Mouse (Mus musculus) olfactory bulb, adult 2 months (tissue): Measurements from ENCODE around the gene Dchs1. TPM values are rescaled to one million over a fixed set of nuclear protein-coding genes. Genes with fewer than 3 reads are reported as not detected.
A peak's percentile ranks its signal among the peaks of the same experiment; 100 is the strongest.

Experiments
- H3K27ac ChIP-seq: fragments of 200-500 bp; 2 replicates; pipeline ENCODE4 v1.5.1; 2012; ENCODE audit warnings: low read depth, low read length; ENCODE audit not compliant: insufficient read depth
- H3K4me1 ChIP-seq: fragments of 200-500 bp; 2 replicates; pipeline ENCODE4 v1.6.1; 2012; ENCODE audit warnings: low read length; ENCODE audit not compliant: control insufficient read depth, insufficient read depth
- H3K4me3 ChIP-seq: fragments of 200-500 bp; 2 replicates; pipeline ENCODE4 v1.5.1; 2012; ENCODE audit warnings: mild to moderate bottlenecking, low read depth, low read length, moderate library complexity; ENCODE audit not compliant: insufficient read depth
- CTCF ChIP-seq: fragments of 200-500 bp; IDR thresholded peaks from 2 replicates; pipeline ENCODE4 v1.5.1; 2012; ENCODE audit warnings: low read depth, mild to moderate bottlenecking, low read length, moderate library complexity; ENCODE audit not compliant: insufficient read depth
- POLR2A ChIP-seq: fragments of 200-500 bp; IDR thresholded peaks from 2 replicates; pipeline ENCODE4 v1.6.1; 2012; ENCODE audit warnings: mild to moderate bottlenecking, low read depth, low read length, moderate library complexity; ENCODE audit not compliant: insufficient read depth
- WGBS: fragments of 180-500 bp; shearing (Covaris S2); methylation state at CpG from one replicate; pipeline ENCODE4 v1.1.7; 2018; 5-methylcytosine and 5-hydroxymethylcytosine counted together
- polyA plus RNA-seq: library from polyadenylated mRNA; stranded (reverse); fragments of >200 nt; gene quantifications from 2 replicates; pipeline ENCODE4 v1.2.4, GENCODE M21; 2012; ENCODE audit warnings: low replicate concordance; ENCODE audit not compliant: missing spikeins, insufficient read depth, insufficient read length

The Dchs1 gene
- polyA plus RNA-seq, result not detected in 2 replicates

DNA sequence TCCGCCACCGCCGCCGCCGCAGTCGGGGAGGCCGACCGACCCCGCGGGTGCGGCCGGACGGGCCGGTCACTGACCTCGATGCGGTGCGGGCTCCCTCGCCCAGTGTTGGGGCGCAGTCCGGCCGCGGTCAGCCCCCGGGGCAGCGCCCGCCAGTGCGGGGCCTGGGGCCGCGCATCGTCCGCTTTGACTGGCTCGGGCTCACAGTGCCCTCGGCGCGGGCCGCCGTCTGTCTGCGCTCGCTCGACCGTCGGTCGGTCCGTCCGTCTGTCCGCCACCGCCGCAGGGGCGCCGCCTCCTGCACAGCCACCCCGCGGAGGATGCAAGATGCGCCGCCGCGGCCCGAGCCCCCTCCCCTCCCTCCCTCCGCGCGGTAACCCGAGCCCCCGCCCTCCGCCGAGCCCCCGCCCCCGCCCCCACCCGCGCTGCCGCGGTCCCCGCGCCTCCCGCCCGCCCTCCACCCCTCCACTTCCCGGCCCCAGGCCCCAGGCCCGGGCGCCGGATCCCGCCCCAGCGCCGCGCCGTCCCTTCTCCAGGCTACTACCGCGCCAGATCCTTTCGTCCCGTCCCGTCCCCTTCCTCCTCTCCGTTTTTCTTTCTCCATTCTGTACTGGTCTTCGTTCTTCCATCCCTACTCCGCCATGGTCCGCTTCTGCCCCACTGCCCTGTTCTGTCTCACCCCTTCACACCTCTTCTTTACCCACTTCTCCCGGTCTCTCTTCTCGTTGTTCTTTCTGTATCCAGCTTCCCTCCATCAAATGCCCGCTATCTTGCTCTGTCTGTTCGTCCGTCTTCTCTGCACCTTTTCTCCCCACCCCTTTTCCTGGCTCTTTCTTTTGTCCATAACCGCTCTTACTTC, at the start of gene Dchs1:
TSS of gene Dchs1 (minus strand) at position 370 of the 856 bp plus-strand sequence.
- TF ChIP-seq POLR2A, result no peak
- no peak for TF ChIP-seq CTCF
- H3K4me3 ChIP-seq, result peak within 1 kb of the TSS; percentile 94
- peak within 1 kb of the TSS; percentile 52 for H3K27ac ChIP-seq
- peaks cover 7% of the 10 kb centered on the region for H3K4me1 ChIP-seq
- WGBS, result 1% methylated on average over 80 of the region's 97 CpGs

DNA sequence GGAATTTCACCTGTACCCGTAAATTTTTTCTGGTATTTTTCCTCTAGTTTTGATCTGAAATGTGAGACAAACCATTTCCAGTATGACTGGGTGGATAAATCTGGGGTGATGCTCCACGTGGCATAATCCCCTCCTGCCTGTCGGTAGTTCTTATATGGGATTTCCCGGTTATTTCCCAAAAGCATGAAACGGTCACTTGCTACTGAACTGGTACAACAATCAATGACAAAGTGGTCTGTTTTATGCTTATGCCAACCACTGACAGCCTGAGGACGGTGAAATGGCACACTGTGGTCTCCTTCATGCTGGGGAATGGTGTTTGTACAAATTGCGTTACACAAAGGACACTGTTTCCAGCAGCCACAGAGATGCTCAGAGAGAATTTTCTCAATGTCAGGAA, 36.8 kb upstream of the Dchs1 start:
- TF ChIP-seq CTCF, result no peak
- TF ChIP-seq POLR2A, result no peak
- 73% methylated on average over 7 of the region's 7 CpGs for WGBS

DNA sequence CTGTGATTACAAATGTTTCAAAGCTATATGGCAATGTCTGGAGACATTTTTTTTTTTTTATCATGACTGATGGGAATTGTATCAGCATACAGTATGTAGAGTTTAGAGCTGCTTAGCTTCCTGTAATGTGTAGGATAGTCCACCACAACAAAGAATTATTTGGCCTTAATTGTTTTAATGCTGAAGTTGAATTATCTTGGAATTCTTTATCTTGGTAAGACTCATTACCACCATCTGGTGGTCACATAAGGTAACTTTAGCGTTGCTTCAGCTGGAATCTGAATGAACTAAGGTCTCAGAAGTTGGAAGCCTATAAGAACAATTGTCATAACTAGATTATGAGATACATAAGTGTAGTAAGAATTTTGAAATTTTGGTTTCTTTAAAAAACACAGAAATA, 31.0 kb upstream of the Dchs1 start:
- Histone ChIP-seq H3K4me1 (no peaks in the 10 kb centered on the region), H3K4me3 (no peak overlapping the region), H3K27ac (no peak overlapping the region)
- 0% methylated on average over 1 of the region's 1 CpGs for WGBS
- TF ChIP-seq POLR2A (no peak), CTCF (no peak)

More for the DNA sequence above, 36.8 kb upstream of the Dchs1 start:
- Histone ChIP-seq H3K4me3 (no peak overlapping the region), H3K4me1 (no peaks in the 10 kb centered on the region), H3K27ac (no peak overlapping the region)

- Histone ChIP-seq H3K27ac (no peak overlapping the region), H3K4me3 (no peak overlapping the region), H3K4me1 (no peaks in the 10 kb centered on the region)
- TF ChIP-seq POLR2A, result no peak
Observed at GRCm38 (mm10) chr7:105816736-105817135, 29.3 kb upstream of the Dchs1 start.

DNA sequence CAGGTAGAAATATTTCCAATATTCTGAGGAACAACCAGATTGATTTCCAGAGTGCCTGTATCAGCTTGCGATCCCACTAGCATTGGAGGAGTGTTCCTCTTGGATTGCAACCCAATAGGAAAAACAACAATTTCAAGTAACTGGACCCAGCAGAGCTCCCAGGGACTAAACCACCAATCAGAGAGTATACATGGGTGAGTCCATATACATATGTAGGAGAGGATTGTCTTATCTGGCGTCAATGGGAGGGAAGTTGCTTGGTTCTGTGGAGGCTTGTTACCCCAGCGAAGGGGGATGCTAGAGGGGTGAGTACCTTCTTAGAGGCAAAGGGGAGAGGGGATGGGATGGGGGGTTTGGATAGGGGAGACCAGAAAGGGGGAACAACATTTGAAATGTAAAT, 25.9 kb upstream of the Dchs1 start:
- WGBS, result 84% methylated on average over 3 of the region's 3 CpGs
- Histone ChIP-seq H3K27ac (no peak overlapping the region), H3K4me1 (peaks cover 4% of the 10 kb centered on the region), H3K4me3 (no peak overlapping the region)
- TF ChIP-seq POLR2A (no peak), CTCF (no peak)

DNA sequence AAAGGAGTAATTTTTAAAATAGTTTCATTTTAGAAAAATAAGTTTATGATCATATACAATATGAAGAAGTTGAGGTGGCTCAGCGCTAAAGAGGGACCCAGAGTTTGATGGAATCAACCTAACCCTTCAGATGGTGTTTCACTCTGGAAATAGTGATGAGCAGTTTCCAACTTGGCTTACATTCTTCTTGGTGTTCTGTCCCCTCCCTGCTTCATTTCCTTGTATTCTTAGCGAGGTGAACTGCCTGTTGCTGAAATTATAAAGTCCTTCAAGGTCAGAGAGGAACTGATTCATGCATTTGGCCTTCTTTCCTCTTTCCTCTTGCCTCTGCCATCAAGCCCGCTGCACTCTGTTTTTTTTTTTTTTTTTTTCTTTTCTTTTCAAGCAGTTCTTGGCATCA, 25.1 kb upstream of the Dchs1 start:
- Histone ChIP-seq H3K4me3 (no peak overlapping the region), H3K4me1 (peaks cover 4% of the 10 kb centered on the region), H3K27ac (no peak overlapping the region)
- WGBS, result 78% methylated on average over 3 of the region's 3 CpGs
- TF ChIP-seq POLR2A (no peak), CTCF (no peak)

DNA sequence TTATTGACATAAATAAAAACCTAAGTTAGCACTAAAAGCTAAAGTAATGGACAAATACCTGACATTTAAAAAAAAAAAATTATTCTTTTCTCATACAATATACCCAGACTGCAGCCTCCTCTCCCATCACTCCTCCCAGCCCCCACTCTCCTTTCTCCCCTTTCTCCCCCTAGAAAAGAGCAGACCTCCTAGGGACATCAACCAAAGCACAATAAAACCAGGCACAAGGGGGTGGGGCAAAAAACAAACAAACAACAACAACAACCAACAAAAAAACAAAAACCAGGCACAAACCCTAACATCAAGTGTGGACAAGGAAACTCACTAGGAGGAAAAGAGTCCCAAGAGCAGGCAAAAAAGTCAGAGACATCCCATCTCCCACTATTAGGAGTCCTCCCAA, 24.1 kb upstream of the Dchs1 start:
- H3K4me3 ChIP-seq, result no peak overlapping the region
- no peak overlapping the region for H3K27ac ChIP-seq
- peaks cover 4% of the 10 kb centered on the region for H3K4me1 ChIP-seq
- TF ChIP-seq CTCF, result no peak
- TF ChIP-seq POLR2A, result no peak

GRCm38 (mm10) chr7:105810877-105811489, 23.5 kb upstream of the Dchs1 start, which contains the start of gene Mrpl17:
Mrpl17 (minus strand) TSS chr7:105811099.
- Histone ChIP-seq H3K4me1 (peaks cover 4% of the 10 kb centered on the region), H3K27ac (peak within 1 kb of the TSS; percentile 74), H3K4me3 (peak within 1 kb of the TSS; percentile 82)
- WGBS, result under 1% methylated on average over 52 of the region's 52 CpGs
- TF ChIP-seq POLR2A (peak; percentile 64), CTCF (peak; percentile 82)

- 3% methylated on average over 37 of the region's 37 CpGs for WGBS
- Histone ChIP-seq H3K27ac (peak overlapping the region; percentile 74), H3K4me3 (peak overlapping the region; percentile 82), H3K4me1 (peaks cover 4% of the 10 kb centered on the region)
- TF ChIP-seq POLR2A (no peak), CTCF (no peak)
Observed at GRCm38 (mm10) chr7:105810280-105810876, 22.9 kb upstream of the Dchs1 start.
